Mouse (Mus musculus) neural tube, embryonic 15.5 days (tissue): ENCODE data around the gene Tmod2. TPM values are rescaled to one million over a fixed set of nuclear protein-coding genes. Genes with fewer than 3 reads are reported as not detected.

ENCODE experiments used
- ATAC-seq: fragments of 200-750 bp; cut with Nextera tagmentation; 2 replicates; pipeline ENCODE4 v1.8.0; 2017; ENCODE audit warnings: mild to moderate bottlenecking, moderate TSS enrichment, moderate library complexity; ENCODE audit not compliant: low FRiP score
- H3K27ac ChIP-seq: fragments of 300-500 bp; sonication (generic); replicated peaks from 2 replicates; pipeline ENCODE4 v1.5.1; 2015; ENCODE audit warnings: mild to moderate bottlenecking, inconsistent platforms
- H3K27me3 ChIP-seq: fragments of 300-500 bp; sonication (generic); replicated peaks from 2 replicates; pipeline ENCODE4 v1.6.1; 2015; ENCODE audit warnings: inconsistent platforms
- H3K36me3 ChIP-seq: fragments of 300-500 bp; sonication (generic); 2 replicates; pipeline ENCODE4 v1.6.1; 2015; ENCODE audit warnings: inconsistent platforms
- H3K4me1 ChIP-seq: fragments of 300-500 bp; sonication (generic); 2 replicates; pipeline ENCODE4 v1.6.1; 2015; ENCODE audit warnings: inconsistent platforms
- H3K4me2 ChIP-seq: fragments of 300-500 bp; sonication (generic); 2 replicates; pipeline ENCODE4 v1.6.1; 2015; ENCODE audit warnings: inconsistent platforms, mild to moderate bottlenecking, moderate library complexity
- H3K4me3 ChIP-seq: fragments of 300-500 bp; sonication (generic); replicated peaks from 2 replicates; pipeline ENCODE4 v1.5.1; 2015; ENCODE audit warnings: mild to moderate bottlenecking, inconsistent platforms
- H3K9ac ChIP-seq: fragments of 300-500 bp; sonication (generic); replicated peaks from 2 replicates; pipeline ENCODE4 v1.6.1; 2015; ENCODE audit warnings: mild to moderate bottlenecking, inconsistent platforms
- H3K9me3 ChIP-seq: fragments of 300-500 bp; sonication (generic); replicated peaks from 2 replicates; pipeline ENCODE4 v1.6.1; 2016; ENCODE audit warnings: inconsistent platforms
- WGBS: fragments of 180-500 bp; shearing (Covaris S2); methylation state at CpG from one replicate; pipeline ENCODE4 v1.1.7; 2015; ENCODE audit warnings: mixed read lengths; 5-methylcytosine and 5-hydroxymethylcytosine counted together
- polyA plus RNA-seq: library from polyadenylated mRNA; unstranded; fragments of >200 nt; fragmentation: Nextera tagmentation; extraction: Ambion mirVana; gene quantifications from 2 replicates; pipeline ENCODE4 v1.2.1, GENCODE M21; 2015

The Tmod2 gene
- polyA plus RNA-seq, 1 experiment from 2014 or later = 283 TPM

- WGBS = 43% methylated on average over 5 of the region's 5 CpGs
Measured at GRCm38 (mm10) chr9:75599191-75599841, 11.8 kb downstream of the Tmod2 start.

DNA sequence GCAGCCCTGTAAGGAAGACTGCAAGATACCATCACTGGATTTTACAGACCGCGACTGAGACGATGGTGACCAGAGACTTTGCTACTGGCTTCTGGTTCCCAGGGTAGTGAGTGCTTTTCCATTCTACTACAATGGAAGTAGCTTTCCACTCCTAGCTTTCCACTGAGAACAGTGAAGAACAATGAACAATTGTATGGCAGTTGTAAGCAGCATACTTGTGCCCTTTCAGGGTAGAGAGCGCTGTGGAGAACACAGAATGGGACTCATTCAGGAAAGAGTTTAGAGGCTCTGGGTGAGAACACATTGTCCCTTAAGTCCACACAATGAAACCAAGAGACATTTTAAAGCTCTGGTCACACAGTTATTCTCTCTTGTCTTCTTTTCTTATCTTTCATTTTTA, 13.5 kb downstream of the Tmod2 start:
- Histone ChIP-seq H3K36me3 (peaks cover 36% of the 10 kb centered on the region), H3K27me3 (no peaks in the 10 kb centered on the region), H3K9ac (no peak overlapping the region), H3K27ac (no peak overlapping the region), H3K4me1 (peaks cover 27% of the 10 kb centered on the region), H3K9me3 (no peaks in the 10 kb centered on the region), H3K4me3 (no peak overlapping the region), H3K4me2 (no peak overlapping the region)
- 69% methylated on average over 4 of the region's 4 CpGs for WGBS
- no peak for ATAC-seq

More at GRCm38 (mm10) chr9:75599191-75599841, 11.8 kb downstream of the Tmod2 start:
- Histone ChIP-seq H3K27ac (peak overlapping the region; percentile 67; the same call in 1 of the 2 replicates), H3K27me3 (no peaks in the 10 kb centered on the region), H3K36me3 (peaks cover 20% of the 10 kb centered on the region), H3K4me1 (peaks cover 27% of the 10 kb centered on the region), H3K4me3 (no peak overlapping the region), H3K9me3 (no peaks in the 10 kb centered on the region), H3K9ac (no peak overlapping the region), H3K4me2 (no peak overlapping the region)
- peak; percentile 91 for ATAC-seq

GRCm38 (mm10) chr9:75597036-75597435, 14.1 kb downstream of the Tmod2 start:
- peaks cover 27% of the 10 kb centered on the region for H3K4me1 ChIP-seq
- peaks cover 42% of the 10 kb centered on the region for H3K36me3 ChIP-seq
- no peak overlapping the region for H3K9ac ChIP-seq
- H3K4me2 ChIP-seq = no peak overlapping the region
- WGBS = 92% methylated on average over 13 of the region's 13 CpGs
- no peak overlapping the region for H3K4me3 ChIP-seq
- ATAC-seq = no peak
- no peaks in the 10 kb centered on the region for H3K9me3 ChIP-seq
- H3K27me3 ChIP-seq = no peaks in the 10 kb centered on the region
- no peak overlapping the region for H3K27ac ChIP-seq

DNA sequence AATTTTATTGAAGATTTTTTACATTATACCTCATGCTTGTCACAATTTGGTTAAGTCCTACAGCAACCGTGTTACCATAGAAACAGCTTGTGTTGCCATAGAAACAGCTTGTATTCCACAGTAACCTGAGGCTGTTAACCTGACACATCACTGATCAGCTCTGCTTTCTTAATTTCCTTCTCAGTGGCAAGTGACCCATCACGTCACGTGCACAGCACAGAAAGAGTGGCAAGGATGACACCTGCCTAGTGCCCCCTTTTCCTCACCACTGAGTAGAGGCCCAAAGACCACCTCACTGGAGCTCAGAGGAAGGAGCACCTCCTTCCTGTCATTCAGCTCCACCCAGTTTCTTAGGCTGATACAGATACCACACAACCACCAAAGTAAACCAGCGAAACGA, 17.6 kb downstream of the Tmod2 start:
- H3K9me3 ChIP-seq = no peaks in the 10 kb centered on the region

GRCm38 (mm10) chr9:75589850-75590790, 21.0 kb downstream of the Tmod2 start:
- 69% methylated on average over 15 of the region's 15 CpGs for WGBS
- H3K9ac ChIP-seq = no peak overlapping the region
- H3K4me3 ChIP-seq = no peak overlapping the region
- no peaks in the 10 kb centered on the region for H3K9me3 ChIP-seq
- ATAC-seq = 0 out of 2 replicates have a peak, but pooled peaks have one; percentile 28
- peaks cover 97% of the 10 kb centered on the region for H3K36me3 ChIP-seq
- H3K27me3 ChIP-seq = no peaks in the 10 kb centered on the region
- no peak overlapping the region for H3K4me2 ChIP-seq
- no peak overlapping the region; the same call in 1 of the 2 replicates for H3K27ac ChIP-seq
- no peaks in the 10 kb centered on the region for H3K4me1 ChIP-seq

More for the DNA sequence above, 17.6 kb downstream of the Tmod2 start:
- ATAC-seq = peak; percentile 18; the same call in 1 of the 2 replicates
- H3K27ac ChIP-seq = no peak overlapping the region
- no peak overlapping the region for H3K9ac ChIP-seq
- no peaks in the 10 kb centered on the region for H3K27me3 ChIP-seq
- peaks cover 76% of the 10 kb centered on the region for H3K36me3 ChIP-seq
- no peaks in the 10 kb centered on the region for H3K4me1 ChIP-seq
- WGBS = 80% methylated on average over 5 of the region's 5 CpGs
- H3K4me2 ChIP-seq = no peak overlapping the region
- H3K4me3 ChIP-seq = no peak overlapping the region

DNA sequence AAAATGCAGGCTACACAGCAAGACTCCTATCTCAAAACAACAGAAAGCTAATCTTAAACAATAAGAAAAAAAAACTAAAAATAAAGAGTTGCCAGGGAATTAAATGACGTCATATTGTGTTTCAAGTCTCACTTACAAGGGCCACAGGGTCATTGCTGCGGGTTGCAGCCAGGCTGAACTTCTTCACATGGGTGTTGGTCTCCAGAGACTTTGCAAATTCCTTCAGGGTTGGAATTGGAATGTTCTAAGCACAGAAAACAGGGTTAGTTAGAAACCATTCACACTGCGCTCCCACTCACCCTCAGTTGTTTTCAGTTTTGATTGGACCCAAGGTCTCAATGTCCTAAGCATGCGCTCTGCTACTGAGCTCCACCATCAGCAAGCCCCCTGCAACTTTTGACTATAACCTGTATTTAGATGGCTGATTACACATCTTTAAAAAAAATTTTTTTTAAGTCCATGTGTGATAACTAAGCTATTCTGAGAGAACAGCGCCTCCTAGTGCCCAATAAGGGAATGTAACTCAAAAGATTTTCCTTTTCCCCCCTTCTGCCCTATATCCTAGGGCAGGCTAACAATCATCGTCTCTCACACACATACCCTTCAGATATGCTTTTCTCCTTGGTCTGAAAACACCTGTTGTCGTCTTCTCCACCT, 29.3 kb downstream of the Tmod2 start:
- WGBS = 58% methylated on average over 7 of the region's 7 CpGs
- no peak for ATAC-seq
- no peaks in the 10 kb centered on the region for H3K27me3 ChIP-seq

GRCm38 (mm10) chr9:75579321-75579720, 31.8 kb downstream of the Tmod2 start:
- WGBS = 93% methylated on average over 6 of the region's 6 CpGs
- ATAC-seq = no peak
- no peak overlapping the region for H3K9ac ChIP-seq
- no peaks in the 10 kb centered on the region for H3K27me3 ChIP-seq
- H3K36me3 ChIP-seq = peaks cover 89% of the 10 kb centered on the region
- H3K9me3 ChIP-seq = no peaks in the 10 kb centered on the region
- no peak overlapping the region for H3K27ac ChIP-seq
- H3K4me1 ChIP-seq = no peaks in the 10 kb centered on the region
- no peak overlapping the region for H3K4me2 ChIP-seq
- H3K4me3 ChIP-seq = no peak overlapping the region

More for the DNA sequence above, 29.3 kb downstream of the Tmod2 start:
- Histone ChIP-seq H3K4me1 (no peaks in the 10 kb centered on the region), H3K9ac (no peak overlapping the region), H3K4me2 (no peak overlapping the region), H3K27ac (no peak overlapping the region), H3K36me3 (peaks cover 88% of the 10 kb centered on the region), H3K9me3 (no peaks in the 10 kb centered on the region), H3K4me3 (no peak overlapping the region)

- H3K4me1 ChIP-seq = no peaks in the 10 kb centered on the region
- H3K27ac ChIP-seq = no peak overlapping the region
- 95% methylated on average over 5 of the region's 5 CpGs for WGBS
- no peaks in the 10 kb centered on the region for H3K27me3 ChIP-seq
- no peak for ATAC-seq
- H3K4me3 ChIP-seq = no peak overlapping the region
- no peaks in the 10 kb centered on the region for H3K9me3 ChIP-seq
- H3K4me2 ChIP-seq = no peak overlapping the region
- peaks cover 59% of the 10 kb centered on the region for H3K36me3 ChIP-seq
- H3K9ac ChIP-seq = no peak overlapping the region
Measured at GRCm38 (mm10) chr9:75571036-75571942, 39.8 kb downstream of the Tmod2 start.

GRCm38 (mm10) chr9:75568399-75568798, 42.7 kb downstream of the Tmod2 start:
- Histone ChIP-seq H3K9ac (no peak overlapping the region), H3K27ac (no peak overlapping the region), H3K4me2 (no peak overlapping the region), H3K4me1 (no peaks in the 10 kb centered on the region), H3K36me3 (peaks cover 31% of the 10 kb centered on the region), H3K27me3 (no peaks in the 10 kb centered on the region), H3K9me3 (no peaks in the 10 kb centered on the region), H3K4me3 (no peak overlapping the region)
- WGBS = 92% methylated on average over 6 of the region's 6 CpGs
- ATAC-seq = no peak

DNA sequence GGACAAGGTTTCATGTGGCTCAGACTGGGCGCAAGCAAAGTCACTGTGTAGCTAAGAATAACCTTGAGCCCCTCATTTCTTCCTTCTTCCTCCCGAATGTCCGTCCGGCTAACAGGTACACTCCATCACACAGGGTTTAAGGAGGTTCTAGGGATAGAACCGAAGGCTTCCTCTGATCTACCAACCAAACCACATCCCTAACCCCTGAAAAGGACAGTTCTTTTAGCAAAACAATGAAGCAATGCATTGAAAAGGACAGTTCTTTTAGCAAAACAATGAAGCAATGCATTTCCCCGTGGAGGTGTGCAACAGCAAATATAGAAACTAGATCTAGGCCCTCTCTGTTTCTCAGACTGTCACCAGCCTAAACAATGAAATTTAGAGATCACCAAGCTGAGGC, 46.2 kb downstream of the Tmod2 start:
- ATAC-seq = no peak
- Histone ChIP-seq H3K4me2 (no peak overlapping the region), H3K9me3 (no peaks in the 10 kb centered on the region), H3K27me3 (no peaks in the 10 kb centered on the region), H3K9ac (no peak overlapping the region), H3K4me3 (no peak overlapping the region), H3K27ac (no peak overlapping the region), H3K36me3 (peaks cover 8% of the 10 kb centered on the region), H3K4me1 (0 out of 2 replicates have a peak, but pooled peaks cover 4% of the 10 kb centered on the region)
- 82% methylated on average over 6 of the region's 6 CpGs for WGBS

DNA sequence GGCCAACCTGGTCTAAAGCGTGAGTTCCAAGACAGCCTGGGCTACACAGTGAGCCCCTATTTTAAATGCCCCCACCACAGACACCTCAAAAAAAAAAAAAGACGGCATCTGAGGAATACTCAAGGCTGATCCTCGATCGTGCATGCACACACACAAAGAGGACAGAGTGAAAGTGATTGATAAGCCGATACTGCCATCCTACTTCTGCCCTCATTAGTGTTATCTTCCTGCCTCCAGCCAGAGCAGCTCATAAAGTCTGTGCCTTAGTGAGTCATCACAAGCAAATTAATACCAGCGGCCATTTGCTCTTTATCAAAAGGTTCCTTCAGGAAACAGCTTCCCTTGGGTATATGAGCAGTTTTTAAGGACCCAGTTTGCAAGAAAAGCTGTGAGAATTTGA, 47.5 kb downstream of the Tmod2 start:
- H3K27me3 ChIP-seq = no peaks in the 10 kb centered on the region
- no peaks in the 10 kb centered on the region for H3K9me3 ChIP-seq
- H3K36me3 ChIP-seq = no peaks in the 10 kb centered on the region
- H3K4me2 ChIP-seq = no peak overlapping the region
- H3K4me1 ChIP-seq = peaks cover 7% of the 10 kb centered on the region
- H3K27ac ChIP-seq = no peak overlapping the region
- 80% methylated on average over 6 of the region's 6 CpGs for WGBS
- no peak for ATAC-seq
- H3K4me3 ChIP-seq = no peak overlapping the region
- no peak overlapping the region for H3K9ac ChIP-seq
